Mouse (Mus musculus): Measurements from ENCODE around the gene Runx1.

GRCm38 (mm10) chr16:92838709-92839108, 12.8 kb upstream of the Runx1 start:
- no peak for TF ChIP-seq POLR2A (IDR thresholded peaks at IDR 0.05; ENCODE audit: control insufficient read depth, extremely low read depth, insufficient read depth, low read length, poor library complexity)
- TF ChIP-seq CTCF (IDR thresholded peaks at IDR 0.05; ENCODE audit: borderline replicate concordance, control insufficient read depth, extremely low read depth, insufficient read depth, low read length, poor library complexity) = no peak
